Mouse (Mus musculus): ENCODE data around the gene Itm2c. TPM values are rescaled to one million over a fixed set of nuclear protein-coding genes. Genes with fewer than 3 reads are reported as not detected.

Gene Itm2c
- total RNA-seq, 2 experiments from 2014 or later, result 48.7 to 50.4 TPM

DNA sequence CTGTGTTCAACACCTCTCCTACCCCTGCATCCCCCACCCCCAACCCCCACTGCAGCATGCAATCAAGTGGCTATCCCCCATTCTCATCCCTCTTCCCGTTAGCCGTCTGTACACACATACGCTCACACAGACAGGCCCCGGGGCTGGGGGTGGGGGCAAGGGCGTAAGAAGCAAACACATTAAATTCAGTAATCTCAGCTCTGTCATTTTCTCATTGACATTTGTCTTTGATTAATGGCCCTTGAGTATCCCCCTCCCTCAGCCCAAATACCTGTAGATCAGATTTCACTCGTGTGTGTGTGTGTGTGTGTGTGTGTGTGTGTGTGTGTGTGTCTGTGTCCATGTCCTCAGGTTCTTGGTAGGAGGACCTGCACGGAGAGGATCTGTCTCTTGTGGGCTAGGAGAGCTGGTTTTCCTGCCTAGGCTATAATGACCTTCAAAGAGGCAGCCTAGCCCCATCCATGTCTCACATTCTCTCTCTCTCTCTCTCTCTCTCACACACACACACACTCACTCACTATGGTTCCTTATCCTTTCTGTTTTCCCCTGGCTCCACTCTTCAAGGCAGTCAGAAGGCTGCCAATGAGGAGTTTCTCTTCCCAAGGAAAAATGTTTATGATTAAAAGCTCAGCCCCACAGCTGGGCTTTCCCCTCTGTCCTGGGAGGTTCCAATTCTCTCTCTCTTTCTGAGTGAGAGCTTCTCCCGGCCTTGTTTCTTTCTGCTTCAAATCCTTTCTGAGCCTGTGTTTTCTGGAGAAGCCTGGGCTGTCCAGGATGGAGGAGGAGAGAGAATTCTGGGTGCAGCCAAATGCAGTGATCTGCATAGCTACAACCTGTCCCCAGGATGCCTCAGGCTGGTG lies 4.0 kb downstream of the Itm2c start:
- DNase-seq, result no peak
- intact Hi-C loops (cut with DNase I; ENCODE audit: low total_unique reads), result no loop called here

- intact Hi-C loops (cut with DNase I; ENCODE audit: low total_unique reads), result no loop called here
Measured at GRCm38 (mm10) chr1:85898761-85899387, 4.8 kb downstream of the Itm2c start.

GRCm38 (mm10) chr1:85899388-85899761 lies 5.3 kb downstream of the Itm2c start:
- intact Hi-C loops (cut with DNase I; ENCODE audit: low total_unique reads), result no loop called here
- no peak for DNase-seq

More at GRCm38 (mm10) chr1:85898761-85899387, 4.8 kb downstream of the Itm2c start:
- no peak for DNase-seq

- intact Hi-C loops (cut with DNase I; ENCODE audit: low total_unique reads), result no loop called here
- peak; percentile 26 for DNase-seq
Measured at GRCm38 (mm10) chr1:85900521-85901333, 6.6 kb downstream of the Itm2c start.

DNA sequence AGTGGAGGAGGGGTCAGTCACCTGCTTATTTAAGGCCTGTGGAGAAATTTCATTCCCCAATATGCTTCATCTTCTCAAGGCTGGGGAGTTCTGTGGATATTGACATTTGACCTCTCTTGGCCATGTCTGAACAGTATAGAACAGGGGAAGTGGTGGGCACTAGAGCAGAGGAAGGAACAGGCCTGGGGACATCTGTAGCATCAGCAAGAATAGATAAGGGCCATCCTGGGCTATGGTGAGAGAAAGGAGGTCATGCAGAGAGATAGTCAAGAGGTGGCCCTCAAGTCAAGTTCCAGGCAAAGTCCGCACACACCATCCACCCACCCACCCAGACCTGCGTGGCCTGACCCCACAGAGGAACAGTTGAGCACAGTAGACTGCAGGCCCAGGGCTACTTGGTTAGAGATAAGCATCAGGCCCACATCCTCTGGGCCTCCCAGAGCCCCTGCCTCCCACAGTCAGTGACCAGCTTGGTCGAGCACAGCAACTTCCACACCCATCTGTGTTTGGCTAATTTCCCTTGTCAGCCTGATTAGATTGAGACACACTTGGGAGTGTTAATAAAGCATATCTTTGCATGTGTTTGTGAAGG lies 7.5 kb downstream of the Itm2c start:
- intact Hi-C loops (cut with DNase I; ENCODE audit: low total_unique reads), result no loop called here
- DNase-seq, result no peak

DNA sequence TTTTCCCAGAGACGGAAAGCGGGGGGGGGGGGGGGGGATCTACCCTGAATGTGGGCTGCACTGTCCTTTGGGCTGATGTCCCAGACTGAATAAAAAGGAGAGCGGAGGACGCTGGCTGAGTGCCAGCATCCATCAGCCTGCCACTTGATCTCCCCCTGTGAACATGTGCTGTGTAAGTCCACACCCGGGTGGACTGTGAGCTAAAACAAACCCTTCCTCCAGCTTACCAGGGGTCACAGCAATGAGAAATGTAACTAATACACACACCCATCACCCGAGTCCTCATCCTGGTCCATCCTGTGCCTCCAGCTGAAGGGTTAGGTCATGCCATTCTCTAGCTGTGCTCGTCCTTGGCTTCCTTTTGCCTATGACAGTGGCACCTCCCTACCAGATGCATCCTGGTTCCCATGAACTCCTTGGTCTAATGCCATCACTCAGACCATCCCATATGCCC lies 8.1 kb downstream of the Itm2c start:
- peak; percentile 32 for DNase-seq
- intact Hi-C loops (cut with DNase I; ENCODE audit: low total_unique reads), result no loop called here

- no peak for DNase-seq
- intact Hi-C loops (cut with DNase I; ENCODE audit: low total_unique reads), result no loop called here
Measured at GRCm38 (mm10) chr1:85906892-85907291, 12.8 kb downstream of the Itm2c start.

GRCm38 (mm10) chr1:85908754-85909590 lies 14.9 kb downstream of the Itm2c start:
- intact Hi-C loops (cut with DNase I; ENCODE audit: low total_unique reads), result no loop called here
- DNase-seq, result no peak

DNA sequence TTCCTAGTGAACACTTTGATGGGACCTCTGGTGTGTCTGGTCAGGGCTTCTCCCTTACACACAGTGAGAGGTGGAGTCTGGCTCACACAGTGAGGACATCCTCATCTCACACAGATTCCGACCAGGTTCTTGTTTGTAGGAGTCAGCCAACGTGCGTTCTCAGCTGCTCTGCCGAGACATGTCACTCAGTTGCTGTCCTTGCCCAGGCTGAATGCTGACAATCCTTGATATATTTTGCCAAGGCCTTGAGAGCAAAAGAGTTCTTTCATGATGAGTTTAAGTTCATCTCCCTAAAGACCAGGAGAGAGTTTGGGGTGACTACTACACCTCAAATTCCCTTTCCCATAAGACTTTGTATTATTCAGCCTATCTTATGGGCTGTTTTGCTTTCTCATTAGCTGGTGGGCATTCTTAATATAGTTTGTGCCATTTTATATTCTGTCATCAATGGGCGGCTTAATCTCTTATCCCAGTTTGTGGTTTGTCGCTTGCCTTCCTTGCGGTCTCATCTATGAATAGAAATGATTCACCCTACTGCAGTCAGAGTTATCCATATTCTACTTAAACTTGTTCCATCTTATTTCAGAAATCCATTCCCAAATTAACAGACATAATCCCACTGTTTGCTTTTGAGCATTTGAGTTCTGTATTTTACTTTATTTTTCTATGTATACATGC lies 19.1 kb downstream of the Itm2c start:
- no peak for DNase-seq
- intact Hi-C loops (cut with DNase I; ENCODE audit: low total_unique reads), result no loop called here

- DNase-seq, result no peak
- intact Hi-C loops (cut with DNase I; ENCODE audit: low total_unique reads), result no loop called here
Measured at GRCm38 (mm10) chr1:85915890-85916289, 21.8 kb downstream of the Itm2c start.

DNA sequence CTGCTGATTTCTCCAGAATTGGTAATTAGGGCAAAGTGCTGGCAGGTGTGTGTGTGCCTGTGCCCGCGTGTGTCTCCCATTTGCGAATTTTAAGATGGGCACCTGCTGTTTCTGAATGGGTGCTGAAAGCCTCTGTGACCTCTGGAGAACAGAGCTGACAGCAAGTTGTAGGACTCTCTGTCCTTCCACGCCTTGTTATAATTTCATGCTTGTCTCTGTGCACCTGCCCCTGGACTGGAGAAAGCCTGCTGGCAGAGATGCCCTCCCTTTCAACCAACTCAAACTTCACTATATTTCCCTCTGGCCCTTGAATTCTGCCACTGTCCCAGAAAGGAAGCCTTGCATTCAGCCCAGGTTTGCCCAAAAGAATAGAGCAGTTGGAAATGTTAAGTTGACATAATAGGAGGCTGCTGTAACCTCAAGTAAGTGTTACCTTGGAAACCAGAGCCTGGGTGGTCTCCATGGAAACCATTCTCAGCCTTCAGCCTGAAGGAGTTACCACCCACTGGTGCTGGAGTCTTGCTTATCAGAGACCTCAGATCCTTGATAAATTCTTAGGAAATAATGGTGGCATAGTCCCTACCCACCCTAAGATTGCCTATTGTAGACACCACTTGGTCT lies 22.9 kb downstream of the Itm2c start:
- intact Hi-C loops (cut with DNase I; ENCODE audit: low total_unique reads), result no loop called here
- no peak for DNase-seq

- intact Hi-C loops (cut with DNase I; ENCODE audit: low total_unique reads), result no loop called here
- DNase-seq, result no peak
Measured at GRCm38 (mm10) chr1:85919621-85920020, 25.5 kb downstream of the Itm2c start.

DNA sequence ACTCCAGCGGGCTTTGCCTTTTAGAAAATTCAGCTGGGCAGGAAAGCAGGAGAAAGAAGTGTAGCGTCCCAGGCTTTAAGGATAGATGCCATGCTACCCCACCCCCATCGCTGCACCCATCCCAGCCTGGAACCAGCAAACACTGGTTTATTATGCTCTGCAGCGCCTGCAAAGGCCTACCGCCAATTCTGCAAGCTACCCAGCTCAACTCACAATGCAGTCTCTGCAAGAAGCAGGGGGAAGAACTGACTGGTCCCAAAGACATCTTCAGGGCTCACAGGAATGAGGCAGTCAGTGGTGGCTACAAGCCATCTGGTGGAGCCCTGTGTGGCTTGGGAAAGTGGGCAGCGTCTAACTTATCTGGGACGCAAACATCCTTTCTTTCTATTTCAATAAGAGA lies 27.6 kb downstream of the Itm2c start:
- no peak for DNase-seq
- intact Hi-C loops (cut with DNase I; ENCODE audit: low total_unique reads), result no loop called here

- DNase-seq, result no peak
- intact Hi-C loops (cut with DNase I; ENCODE audit: low total_unique reads), result no loop called here
Measured at GRCm38 (mm10) chr1:85922127-85922864, 28.2 kb downstream of the Itm2c start.

GRCm38 (mm10) chr1:85922865-85923211 lies 28.8 kb downstream of the Itm2c start:
- no peak for DNase-seq
- intact Hi-C loops (cut with DNase I; ENCODE audit: low total_unique reads), result no loop called here

DNA sequence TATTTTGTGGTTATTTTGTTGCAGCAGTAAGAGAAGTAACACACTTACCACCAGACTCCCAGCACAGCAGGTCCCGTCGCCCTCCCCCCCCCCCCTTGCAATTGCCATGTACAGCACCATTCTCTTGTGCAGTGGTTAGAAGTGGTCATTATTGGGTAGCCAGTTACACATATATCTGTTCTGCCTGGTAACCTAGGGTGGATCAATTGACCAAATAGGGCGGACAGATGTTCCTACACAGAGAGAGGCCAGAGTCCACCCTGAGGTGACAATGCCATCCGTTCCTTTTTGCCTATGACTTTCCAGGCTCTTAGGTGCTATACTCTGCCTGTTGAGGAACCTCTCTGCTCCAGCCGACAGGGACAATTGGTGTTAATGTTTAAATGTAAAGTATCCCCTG lies 31.1 kb downstream of the Itm2c start:
- no peak for DNase-seq
- intact Hi-C loops (cut with DNase I; ENCODE audit: low total_unique reads), result no loop called here

DNA sequence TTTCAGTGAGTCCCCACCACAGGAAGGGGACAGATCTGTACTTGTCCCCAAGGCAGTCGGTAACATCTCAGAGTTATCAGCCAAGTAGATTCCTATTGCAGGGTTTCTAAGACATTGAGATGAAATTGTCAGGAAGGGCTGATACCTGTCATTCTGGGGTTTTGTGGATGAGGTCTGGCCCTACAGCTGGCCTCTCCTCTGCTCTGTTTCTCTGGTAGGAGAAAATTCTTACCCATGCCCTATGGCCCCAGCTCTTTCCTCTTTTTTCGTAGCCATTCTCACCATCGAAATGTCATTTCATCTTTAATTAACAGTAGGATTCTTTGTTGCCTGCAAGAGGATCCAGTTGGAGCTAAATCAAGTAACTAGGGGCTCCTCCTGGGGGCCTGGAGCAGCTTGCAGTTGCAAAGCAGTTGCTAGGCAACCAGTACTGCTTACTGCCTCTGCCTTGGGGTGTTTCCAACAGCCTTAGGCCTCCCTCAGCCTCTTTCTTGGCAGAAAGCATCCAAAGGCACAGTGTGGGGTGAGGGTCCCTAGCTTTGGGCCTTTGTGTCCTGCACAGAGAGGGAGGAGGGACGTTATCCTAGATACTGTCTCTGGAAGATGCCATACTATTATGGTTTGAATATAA lies 34.1 kb downstream of the Itm2c start, which contains the start of gene 4933407L21Rik:
Gene 4933407L21Rik, plus strand, starts transcription at position 427 of the 631 bp plus-strand sequence.
- intact Hi-C loops (cut with DNase I; ENCODE audit: low total_unique reads), result no loop called here
- DNase-seq, result no peak

Measured in gastrocnemius, postnatal 14 days (tissue).